ENCODE assay signal across 38 mouse cellular contexts in the genomic region with DNA sequence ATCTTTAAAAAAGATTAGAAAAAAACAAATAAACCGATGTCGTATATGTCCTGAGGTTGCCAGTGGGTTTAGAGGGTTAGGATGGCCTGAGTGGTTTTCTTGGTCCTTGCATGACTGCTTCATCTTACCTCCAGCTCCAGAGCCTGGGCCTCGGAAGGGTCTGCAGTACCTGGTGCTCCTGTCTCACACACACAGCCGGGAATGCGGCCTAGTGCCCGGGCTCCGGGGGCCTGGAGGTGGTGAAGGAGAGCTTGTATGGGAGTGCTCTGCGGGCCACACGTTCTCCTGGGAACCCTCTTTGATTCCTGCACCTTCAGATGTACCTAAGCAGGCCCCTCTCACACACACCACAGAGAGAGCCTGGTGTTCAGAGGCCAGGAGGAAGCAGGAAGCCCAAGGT. TPM values are rescaled to one million over a fixed set of nuclear protein-coding genes. Genes with fewer than 3 reads are reported as not detected.
"Had no signal": no experiment of that assay in that cellular context is flagged by ENCODE, and none has a peak within 500 bp of the region (broad histone marks: within the 10 kb centered on the region; RNA-seq: fewer than 3 reads in every experiment).

No protein-coding gene starts in this region.

- H3K36me3 ChIP-seq: lung, embryonic 15.5 days; midbrain, embryonic 15.5 days had no signal

- H3K9ac ChIP-seq: limb, embryonic 12.5 days; limb, embryonic 13.5 days; liver, postnatal 0 days; lung, embryonic 15.5 days; neural tube, embryonic 12.5 days had no signal

- H3K27me3 ChIP-seq: limb, embryonic 12.5 days; limb, embryonic 13.5 days; limb, embryonic 15.5 days; liver, embryonic 12.5 days; liver, embryonic 13.5 days; liver, embryonic 15.5 days; lung, embryonic 15.5 days; megakaryocyte, embryonic 14.5 days; neural tube, embryonic 12.5 days; neural tube, embryonic 13.5 days had no signal

- DNase-seq: left cerebral cortex, postnatal 4 days; liver; liver, embryonic 13.5 days; liver, postnatal 0 days; lung, adult 18-20 months; lung, adult 2 months; lung, embryonic 14.5 days; lung, postnatal 10 days; lung, postnatal 14 days; lung, postnatal 36 days; midbrain, embryonic 14.5 days had no signal

- H3K27ac ChIP-seq: limb, embryonic 12.5 days; limb, embryonic 13.5 days; macrophage; midbrain, embryonic 10.5 days; midbrain, embryonic 12.5 days; midbrain, embryonic 13.5 days; neural tube, embryonic 12.5 days; neural tube, embryonic 13.5 days had no signal

RNA-seq across cellular contexts. Expression of a gene that starts 34.1 kb away (rescaled TPM):
- total RNA-seq: left cerebral cortex, postnatal 14 days; left cerebral cortex, postnatal 25 days; left cerebral cortex, postnatal 36 days; left cerebral cortex, postnatal 4 days; liver, adult 2 months; megakaryocyte-erythroid progenitor cell, adult 5-6 weeks; monocyte, adult 5-6 weeks had no signal
- polyA plus RNA-seq: limb, embryonic 10.5 days; limb, embryonic 11.5 days; limb, embryonic 12.5 days; liver, adult 2 months; lung, embryonic 14.5 days; lung, embryonic 16.5 days; midbrain, embryonic 10.5 days; midbrain, embryonic 11.5 days; midbrain, embryonic 13.5 days; midbrain, embryonic 14.5 days; midbrain, embryonic 15.5 days; midbrain, embryonic 16.5 days; midbrain, postnatal 0 days; neural tube, embryonic 11.5 days; neural tube, embryonic 13.5 days had no signal
